Mouse (Mus musculus) c-Kit-positive CD71-positive TER-119-positive erythroid progenitor cells, embryonic 14.5 days (primary cell): ENCODE measurements around the gene Gng8.

Source experiments
- DNase-seq: peaks from one replicate; pipeline ENCODE4 v3.0.0-alpha.2; 2013; ENCODE audit warnings: low spot score

The Gng8 gene

DNA sequence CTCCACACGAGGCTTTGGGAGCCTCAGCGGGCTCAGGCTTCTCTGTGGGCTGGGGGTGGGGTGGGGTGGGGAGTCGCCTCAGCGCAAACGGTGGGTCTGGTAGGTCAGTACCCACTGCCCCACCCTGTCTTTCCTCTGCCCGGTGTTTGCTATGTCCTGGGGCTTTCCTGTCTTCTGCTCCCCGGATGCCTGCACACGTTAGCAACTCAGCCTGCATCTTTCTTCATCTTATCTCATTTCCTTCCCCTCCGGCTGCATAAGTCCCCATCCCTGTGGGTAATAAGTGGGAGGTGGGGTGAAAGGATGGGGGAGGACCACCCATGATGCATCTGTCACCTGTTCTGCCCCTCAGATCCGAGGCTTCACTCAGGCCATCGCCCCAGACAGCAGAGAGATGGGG, 16.8 kb downstream of the Gng8 start:
- no peak for DNase-seq

DNA sequence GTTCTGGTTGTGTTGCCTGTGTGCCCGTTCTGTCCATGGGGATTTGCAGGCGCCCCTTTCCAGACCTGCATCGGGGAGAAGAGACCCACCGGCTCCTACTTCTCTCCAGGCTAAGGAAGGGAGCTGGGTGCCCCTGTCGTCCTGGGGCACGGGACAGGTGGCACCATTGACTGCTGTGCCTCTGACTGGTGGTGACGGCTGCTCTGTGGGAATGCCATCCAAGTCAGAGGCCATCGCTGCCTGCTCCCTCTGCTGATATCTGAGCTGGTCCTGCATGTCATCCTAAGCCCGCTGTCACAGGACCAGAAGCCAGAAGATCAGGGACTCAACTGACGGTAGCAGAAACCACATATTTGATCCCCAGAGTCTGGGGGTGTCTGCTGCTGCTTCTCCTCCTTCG, 17.3 kb downstream of the Gng8 start:
- no peak for DNase-seq

DNA sequence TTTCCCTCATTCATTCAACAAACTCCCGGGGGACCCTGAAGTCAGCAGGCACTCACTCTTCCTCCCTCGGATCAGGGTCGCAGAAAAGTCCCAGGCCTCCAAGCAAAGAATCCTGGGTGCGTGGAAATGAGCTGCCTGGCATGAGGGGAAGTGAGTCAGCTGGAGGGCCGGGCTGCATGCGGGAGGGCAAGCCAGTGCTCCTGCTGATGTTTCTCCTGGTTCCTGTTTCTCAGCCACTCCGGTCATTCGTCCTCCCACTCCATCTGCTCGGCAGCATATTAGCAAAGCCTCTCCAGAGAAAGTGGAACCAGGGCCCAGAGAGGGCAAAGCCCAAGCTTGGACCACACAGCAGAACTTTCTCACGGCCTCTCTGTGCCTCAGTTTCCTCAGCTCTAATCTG, 18.3 kb downstream of the Gng8 start:
- DNase-seq = no peak

DNA sequence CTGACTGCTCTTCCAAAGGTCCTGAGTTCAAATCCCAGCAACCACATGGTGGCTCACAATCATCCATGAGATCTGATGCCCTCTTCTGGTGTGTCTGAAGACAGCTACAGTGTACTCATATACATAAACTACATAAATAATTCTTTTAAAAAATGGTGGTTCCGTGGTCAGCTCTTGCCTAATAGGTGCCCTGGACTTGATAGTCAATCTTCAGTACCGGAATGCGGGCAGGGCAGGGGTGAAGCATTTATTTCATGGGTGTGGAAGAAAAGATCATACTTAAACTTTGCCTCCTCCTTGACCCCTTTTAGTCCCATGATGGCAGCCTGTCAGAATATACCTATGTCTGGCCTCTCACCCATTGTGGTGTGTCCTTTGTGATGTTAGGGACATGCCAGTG, 20.3 kb downstream of the Gng8 start:
- no peak for DNase-seq

DNA sequence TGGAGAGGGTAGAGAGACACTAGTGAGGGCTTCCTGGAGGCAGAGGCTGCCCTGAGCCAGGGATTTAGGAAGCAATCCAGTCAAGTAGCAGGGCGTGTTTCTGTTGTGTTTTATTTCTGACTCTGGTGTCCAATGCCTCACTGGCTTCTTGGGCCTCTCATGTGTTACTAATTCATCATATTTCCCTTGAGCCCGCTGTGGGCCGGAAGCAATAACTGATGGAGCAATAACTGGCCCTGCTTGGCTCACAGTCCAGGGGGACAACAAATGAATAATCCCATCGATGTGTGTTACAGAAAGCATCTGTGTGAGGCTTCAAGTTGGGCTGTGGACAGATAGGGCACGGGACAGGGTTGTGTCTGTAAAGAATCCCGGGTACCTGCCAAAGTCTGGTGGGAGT, 20.8 kb downstream of the Gng8 start:
- no peak for DNase-seq

DNA sequence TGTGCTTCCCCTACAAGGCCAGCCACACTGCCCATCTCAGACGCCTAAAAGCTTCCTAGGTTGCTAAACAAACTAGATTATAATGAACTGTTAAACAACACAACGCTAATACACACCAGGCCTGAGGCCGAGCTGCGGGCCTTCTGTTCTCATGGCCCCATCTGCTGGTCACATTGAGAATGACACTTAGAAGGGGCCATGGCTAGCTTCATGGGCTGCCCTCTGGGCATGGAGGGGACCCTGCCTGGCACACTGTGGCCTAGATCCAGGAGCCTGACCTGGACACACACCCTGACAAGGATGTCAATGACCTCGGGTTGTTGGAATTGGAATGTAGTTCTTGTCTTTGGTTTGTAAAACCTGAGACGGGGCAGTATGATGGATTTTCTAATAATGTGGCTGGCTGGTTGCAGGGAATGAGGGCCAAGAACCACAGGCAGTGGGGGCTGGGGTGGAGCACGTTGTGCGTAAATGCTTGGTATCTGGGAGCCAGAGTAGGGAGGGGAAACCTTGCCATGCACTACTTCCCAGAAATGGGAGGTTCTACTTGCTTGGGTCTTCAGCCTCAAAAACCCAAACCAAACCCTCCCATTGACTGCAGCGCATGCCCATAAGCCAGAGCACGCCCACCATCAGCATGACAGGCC, 22.3 kb downstream of the Gng8 start:
- peak; percentile 66 for DNase-seq

DNA sequence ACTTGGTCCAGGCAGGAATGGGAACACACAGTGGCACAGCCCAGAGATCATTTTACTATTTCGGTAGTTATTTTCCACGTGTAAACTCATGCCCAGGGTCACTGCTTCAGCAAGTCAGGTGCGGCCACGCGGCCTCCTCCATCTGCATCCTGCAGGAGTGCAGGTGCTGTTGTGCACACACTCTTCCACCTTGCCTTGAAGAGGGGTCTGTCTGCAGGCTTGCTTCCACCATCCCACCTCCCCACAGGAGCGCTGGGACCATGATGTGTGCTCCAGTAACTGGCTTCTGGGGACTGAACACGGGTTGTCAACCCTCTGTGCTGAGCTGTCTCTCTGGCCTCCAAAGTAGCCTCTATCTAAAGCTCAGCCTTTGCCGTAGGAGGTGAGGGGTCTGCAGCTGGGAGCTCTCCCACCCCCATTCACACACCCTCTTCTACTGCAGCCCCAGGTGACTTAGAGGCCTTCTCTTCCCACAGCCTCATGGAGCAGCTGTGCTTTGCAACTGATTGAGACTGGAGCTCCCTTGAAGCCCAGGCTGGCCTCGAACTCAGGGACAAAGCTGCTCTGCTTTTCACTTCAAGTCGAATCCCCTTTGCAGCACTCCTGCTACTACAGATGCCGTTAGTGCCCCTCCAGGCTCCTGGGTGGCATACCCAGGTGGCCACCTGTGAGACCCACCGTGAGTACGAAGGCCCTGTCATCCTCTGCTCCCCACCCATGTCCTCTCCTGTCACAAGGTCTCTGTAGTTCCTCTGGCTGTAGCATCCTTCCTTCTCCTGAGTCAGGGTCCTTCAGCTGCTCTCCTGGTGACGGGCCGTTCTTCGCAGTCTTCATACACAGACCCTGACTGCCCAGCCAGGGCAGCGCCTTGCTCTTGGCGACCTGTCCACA, 23.1 kb downstream of the Gng8 start:
- no peak for DNase-seq

DNA sequence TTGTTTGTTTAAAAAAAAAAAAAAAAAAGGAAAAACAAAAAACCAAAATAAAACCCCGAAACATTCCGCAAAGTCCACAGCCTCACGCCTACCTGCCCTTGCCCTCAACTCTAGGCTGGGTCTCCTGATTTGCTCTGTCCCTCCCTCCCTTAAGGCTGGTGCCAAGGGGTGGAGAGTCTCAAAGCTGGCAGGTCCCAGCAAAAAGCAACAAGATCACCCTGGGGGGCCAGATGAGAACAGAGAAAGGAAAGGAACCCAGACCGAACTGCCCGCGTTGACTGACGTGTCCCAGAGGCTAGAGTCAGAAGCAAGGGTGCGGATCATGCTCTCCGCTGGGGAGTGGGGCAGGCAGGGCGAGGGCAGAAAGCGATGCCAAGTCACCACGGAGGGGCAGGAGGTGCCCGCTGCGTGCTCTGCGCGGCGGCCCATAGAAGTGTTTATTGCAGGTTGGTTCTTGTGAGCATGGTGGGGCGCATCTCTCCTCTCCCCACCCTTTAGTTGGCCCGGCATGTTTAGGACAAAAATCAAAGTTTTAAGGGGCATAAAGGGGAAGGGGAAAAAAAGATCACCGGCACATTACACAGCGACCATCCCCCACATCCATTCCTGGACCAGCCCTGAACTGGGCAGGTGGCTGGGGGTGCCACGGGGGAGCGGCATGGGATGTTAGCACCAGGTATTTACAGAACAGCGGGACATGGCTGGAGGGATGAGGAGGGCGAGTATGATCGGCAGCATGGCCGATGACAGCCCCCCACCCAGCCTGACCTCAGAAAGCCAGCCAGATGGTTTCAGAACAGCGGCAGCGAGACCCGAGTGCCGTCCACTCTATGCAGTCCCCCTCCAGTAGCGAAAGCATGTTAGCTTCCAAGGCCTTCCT, 24.1 kb downstream of the Gng8 start:
- no peak for DNase-seq

DNA sequence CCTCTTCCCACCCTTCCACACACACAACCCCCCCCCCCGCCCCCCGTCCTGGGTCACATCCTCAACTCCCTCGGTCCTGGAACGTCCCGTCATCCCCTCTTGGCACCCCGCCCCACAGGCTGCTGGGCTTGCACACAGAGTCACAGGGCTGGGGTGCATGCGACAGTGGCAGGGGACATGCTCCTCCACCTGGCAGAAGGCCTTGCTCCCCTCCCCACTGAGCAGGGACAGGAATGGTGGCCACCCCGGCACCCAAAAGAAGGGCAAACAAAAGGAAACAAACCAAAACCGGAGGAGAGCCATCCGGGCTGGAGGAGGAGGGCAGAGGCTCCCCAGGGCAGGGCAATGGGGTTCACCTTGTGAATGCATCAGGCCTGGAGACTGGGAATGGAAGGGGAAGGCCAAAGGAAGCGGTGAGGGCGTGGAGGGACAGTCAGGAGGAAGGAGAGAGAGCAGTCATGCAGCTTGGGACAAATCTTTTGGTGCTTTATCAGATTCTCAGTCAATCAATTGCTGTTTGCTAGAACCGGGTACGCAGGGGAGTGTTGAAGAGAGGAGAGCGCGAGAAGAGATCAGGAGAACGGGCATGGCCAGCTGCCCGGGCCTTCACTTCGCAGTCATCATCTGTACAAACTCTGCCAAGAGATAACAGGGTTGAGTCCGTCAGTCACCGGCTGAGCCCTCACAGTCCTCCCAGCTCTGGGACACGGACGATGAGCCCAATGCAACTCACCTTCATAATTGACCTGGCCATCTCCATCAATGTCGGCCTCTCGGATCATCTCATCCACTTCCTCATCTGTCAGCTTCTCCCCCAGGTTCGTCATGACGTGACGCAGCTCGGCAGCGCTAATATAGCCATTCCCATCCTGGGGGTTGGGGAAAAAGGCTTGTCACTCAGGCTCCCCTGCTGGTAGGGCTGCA, 25.0 kb downstream of the Gng8 start:
- DNase-seq = no peak

DNA sequence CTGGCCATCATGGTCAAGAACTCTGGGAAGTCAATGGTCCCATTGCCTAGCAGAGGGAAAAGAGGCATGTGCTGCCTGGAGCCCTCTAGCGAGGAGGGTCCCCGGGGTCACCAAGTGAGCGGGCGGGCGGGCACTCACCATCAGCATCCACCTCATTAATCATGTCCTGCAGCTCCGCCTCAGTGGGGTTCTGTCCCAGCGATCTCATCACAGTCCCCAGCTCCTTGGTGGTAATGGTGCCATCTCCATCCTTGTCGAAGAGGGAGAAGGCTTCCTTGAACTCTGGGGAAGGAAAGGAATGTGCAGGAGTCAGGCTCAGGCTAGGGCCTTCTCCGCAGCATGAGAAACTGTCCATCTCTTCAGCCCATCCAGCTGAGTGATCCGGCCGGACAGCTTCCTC, 25.9 kb downstream of the Gng8 start:
- no peak for DNase-seq

DNA sequence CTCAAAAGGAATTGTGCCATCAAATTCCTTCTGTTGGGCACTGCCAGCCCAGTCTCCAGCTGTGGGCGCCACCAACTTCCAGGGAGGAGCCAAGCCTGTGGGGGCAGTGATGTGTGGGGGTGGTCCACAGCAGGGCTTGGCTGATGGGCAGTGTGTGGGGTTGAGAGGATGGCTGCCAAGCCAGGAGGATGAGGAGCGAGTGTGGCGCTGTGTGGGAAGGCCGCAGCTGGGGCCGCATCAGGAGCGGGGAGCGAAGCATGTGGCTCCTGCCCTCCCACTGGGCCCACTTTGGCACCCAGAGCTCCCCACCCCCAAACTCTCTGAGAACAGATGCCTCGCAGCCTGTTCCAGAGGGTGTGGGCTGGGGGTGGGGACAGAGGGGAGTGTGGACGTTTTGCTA, 26.4 kb downstream of the Gng8 start:
- DNase-seq = no peak

DNA sequence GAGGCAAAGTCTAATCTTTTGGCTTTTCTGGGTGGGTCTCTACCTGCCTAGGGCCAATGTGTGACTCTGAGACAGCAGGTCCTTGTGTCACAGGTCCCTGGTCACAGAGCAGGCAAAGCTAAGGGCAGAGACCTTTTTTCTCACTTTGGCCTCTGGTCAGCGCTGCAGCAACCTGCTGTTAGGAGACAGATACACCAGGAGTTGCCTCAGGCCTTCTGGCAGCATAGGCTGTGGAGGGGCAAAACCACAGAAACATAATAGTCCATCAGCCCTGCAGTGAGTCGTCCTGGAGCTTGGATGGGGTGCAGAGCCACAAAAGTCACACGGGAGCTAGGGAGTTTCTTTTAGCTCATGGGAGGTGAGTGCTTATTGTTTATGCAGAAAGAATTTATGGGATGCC, 27.1 kb downstream of the Gng8 start:
- no peak for DNase-seq

DNA sequence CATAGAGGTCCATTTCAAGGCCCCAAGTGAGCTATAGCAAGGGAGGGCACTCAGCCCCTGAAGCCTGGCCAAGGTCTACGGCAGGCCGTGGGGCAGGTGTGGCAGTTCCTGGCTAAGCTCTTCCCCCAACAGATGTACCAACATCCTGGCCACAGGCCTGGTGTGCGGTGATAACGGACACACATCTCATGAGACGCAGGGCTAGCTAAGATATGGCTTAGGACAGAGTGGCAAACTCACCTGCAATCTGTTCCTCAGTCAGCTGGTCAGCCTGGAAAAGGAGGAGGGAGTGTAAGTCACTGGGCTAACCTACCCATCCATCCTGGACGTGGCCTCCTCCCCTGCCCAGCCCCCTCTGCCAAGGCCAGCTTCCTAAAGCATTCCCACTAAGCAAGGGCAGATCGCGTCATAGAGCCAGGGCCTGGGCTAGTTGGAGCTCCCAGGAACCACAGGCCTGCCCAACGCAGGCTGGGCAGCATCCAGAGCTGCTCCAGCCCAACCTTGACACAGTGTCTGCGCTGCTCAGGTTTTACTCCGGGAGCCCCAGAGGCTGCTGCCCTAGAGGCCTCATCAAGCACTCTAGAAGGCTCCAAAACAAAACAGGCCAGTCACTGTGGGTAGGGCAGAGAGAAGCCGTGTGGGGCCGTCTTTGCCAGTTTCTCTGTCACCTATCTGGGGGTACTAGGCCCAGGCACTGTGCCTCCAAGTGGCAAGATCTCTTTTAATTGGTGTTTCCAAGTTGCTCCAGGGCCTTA, 28.0 kb downstream of the Gng8 start:
- peak; percentile 38 for DNase-seq

DNA sequence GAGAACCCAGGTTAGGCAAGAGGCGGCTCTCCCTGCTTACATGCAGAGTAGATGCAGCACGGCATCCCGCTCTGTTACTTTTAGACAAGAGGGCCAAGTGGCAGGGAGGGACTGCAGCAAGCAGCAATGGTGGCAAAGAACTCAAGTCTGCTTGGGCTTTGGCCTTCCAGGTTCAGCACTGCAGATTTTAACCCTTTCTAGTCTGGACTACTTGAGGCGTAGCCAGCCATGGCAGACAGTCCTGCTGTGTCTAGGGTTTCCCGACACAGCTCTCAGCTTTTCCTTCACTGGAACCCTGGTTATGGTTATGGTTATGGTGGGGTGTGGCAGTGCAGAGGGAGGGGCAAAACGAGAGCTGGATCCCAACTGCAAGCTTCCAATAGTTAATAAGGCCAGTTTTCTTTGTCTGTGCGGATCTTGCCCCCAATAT, 28.6 kb downstream of the Gng8 start:
- DNase-seq = no peak

DNA sequence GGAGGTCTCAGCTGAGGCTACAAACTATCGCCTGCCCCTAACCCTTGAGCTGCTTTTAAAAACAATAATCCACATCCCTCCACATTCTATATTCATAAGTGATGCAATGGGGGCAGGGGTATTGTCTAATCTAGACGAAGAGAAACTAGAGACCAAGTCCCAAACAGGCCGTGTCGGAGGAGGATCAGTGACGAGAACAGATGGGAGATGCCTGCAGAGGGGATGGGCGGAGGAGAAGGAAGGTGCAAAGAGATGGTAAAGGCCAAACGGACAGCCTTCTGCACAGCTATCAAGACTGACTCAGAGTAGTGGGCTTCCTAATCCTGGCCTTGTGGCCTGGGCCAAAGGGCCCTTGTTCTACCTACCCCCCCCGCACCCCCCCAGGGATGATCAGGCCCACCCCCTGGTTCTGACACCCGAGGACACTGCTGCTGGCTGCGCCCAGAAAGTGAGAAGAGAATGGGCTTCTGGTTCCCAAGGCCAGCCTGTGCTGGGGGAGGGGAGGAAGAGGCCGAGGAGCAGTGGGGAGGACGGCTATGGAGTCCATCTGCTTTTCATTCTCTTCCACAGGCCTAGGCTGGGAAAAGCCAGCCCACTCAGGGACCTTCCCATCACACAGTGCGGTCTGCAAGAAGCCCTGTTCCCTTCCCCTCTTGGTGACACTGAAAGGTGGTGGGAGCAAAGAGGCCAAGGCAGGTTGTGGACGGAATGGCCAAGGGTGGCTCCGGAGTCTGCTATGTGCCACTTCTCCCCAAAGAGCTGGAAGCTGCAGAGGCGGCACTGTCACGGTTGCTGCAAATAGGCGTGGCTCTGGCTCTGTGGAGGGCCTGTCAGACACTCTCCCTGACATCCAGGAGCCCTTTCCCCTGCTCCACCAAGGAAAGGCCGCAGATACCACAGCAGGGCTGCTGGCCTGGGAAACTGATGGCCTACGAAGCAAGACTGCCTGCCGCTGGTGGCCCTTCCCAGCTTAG, 29.5 kb downstream of the Gng8 start:
- no peak for DNase-seq

DNA sequence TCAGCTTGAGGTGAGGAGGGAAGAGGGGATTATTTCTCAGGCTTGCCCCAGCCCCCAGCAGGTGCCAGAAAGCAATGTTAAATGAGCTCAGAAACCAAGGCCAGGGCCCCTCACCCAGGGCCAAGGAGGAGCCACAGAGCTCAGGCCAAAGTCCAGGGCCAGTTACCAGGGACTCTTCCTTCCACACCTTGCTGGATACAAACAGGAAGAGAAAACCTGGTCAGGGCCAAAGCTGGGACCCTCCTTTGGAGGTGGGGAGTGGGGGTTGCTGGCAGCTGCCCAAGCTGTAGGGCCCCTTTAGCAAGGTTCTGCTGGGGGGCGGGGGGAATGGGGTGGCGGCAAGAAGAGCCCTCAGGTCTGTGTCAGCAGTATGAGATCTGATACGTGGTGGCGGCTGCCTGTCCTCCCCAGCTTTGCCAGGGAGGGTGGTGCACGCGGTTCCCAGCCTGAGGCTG, 30.3 kb downstream of the Gng8 start:
- DNase-seq = no peak

DNA sequence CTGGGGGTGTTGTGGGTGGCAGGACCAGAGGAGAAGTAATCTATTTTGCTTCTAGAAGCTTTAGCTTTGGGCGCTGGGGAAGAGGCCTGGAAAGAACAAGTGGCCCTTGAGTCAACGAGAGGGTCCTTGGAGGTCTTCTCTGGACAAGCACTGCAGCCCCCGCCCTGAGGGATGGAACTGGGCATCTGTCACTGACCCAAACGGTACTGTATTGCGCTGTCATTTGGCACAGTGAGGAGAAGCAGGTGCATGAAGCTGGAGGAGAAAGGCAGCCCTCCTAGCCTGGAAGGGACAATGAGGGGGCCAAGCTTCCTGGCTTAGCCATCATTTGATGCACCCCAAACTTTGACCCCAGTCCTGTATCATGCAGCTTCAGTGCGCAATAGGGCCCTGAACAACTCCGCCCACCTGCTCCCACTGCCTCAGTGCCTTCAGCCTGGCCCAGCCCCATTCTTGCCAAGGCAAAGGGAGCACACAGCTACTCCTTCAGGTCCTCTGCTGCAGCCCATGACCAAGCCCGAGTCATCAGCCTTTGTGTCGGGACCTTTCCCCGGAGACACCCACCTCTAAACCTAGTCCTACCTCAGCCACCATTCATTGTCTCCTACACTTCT, 30.9 kb downstream of the Gng8 start:
- peak; percentile 46 for DNase-seq

DNA sequence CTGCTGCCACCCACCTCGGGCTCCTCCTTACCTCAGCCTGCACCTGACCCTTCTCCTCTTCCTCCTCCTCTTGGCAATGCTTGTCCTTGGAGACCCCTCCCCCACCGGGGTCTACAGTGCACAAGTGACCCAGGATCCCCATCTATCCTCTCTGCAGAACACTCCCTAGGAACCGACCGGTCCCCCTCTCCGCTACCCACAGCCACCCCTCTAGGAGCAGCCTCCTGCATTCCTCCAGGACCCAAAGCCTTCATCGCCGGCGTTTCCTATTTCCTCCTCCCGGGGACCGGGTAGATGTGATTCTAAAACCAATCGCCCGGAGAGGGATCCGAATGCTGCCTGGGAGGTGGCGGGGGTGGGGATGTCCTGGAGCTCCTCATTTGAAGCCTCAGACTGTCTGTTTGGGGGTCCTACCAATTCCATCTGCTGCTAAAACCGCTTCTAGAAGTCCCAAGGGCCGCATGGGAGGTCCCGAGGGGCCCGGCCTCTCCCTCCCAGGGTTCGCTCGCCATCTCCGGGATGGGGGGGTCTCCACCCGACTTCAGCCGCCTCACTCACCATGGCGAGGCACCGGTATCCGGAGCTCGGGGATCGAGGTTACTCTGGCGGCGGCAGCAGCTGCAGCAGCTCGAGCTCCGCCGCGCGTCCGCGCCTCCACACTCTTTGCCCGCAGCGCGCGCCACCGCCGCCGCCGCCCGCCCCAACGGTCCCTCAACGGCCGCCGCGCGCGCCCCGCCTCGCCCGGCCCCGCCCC, 31.9 kb downstream of the Gng8 start:
- no peak for DNase-seq
